Mouse (Mus musculus) forelimb bud, embryonic 11.5 days (tissue): ENCODE measurements at regions not wholly inside any gene's neighbourhood (a gene's known extent, or its start where the extent isn't known, plus 50 kb on each side); places are given as distances from the start of the nearest gene placed in this dataset.
A peak's percentile ranks its signal among the peaks of the same experiment; 100 is the strongest.

ENCODE experiments used
- DNase-seq: peaks from one replicate; pipeline ENCODE4 v3.0.0-alpha.2; 2012; ENCODE audit warnings: low read depth, low spot score

DNA sequence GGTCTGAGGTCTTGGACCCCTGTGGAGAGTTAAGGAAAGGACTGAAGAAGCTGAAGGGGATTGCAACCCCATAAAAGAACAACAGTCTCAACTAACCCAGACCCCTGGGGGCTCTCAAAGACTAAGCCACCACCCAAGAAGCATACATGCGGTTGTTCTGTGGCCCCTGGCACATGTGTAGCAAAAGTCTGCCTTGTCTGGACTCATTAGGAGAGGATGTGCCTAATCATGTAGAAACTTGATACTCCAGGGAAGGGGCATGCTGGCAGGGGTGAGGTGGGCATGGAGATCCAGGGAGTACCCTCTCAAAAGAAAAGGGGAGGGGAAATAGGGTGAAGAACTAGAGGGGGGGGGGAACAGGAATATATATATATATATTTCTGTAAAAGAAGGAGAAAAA, 1267.1 kb upstream of the Gm10800 start:
- peak; percentile 40 for DNase-seq
